Mouse (Mus musculus): Measurements from ENCODE around the gene Cxcl2.

Cxcl2 gene

DNA sequence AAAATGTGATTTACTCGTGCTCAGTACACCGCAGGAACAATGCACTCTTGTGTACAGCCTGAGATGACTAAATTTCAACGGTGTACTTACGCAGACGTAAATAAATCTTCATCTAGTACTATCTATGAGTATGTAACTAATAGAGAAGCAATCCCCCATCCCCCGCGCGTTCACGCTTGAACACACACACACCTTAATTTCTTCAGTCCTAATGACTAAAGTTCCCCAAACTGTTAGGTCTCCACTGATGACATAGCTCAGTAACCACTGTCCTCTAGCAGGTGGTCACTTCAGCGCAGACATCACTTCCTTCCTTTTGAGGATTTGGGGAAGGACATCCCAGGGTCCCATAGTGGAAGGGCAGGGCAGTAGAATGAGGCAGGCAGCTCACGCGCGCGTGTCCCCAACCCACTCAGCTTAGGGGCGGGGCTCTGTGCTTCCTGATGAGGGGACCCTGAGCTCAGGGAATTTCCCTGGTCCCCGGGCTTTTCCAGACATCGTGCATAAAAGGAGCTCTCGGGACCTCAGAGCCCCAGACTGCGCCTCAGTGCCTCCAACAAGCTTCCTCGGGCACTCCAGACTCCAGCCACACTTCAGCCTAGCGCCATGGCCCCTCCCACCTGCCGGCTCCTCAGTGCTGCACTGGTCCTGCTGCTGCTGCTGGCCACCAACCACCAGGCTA lies at the start of gene Cxcl2:
TSS of gene Cxcl2 (plus strand) at position 533 of the 682 bp plus-strand sequence.
- DNase-seq: peak in 1 of 2 experiments; percentile 8

DNA sequence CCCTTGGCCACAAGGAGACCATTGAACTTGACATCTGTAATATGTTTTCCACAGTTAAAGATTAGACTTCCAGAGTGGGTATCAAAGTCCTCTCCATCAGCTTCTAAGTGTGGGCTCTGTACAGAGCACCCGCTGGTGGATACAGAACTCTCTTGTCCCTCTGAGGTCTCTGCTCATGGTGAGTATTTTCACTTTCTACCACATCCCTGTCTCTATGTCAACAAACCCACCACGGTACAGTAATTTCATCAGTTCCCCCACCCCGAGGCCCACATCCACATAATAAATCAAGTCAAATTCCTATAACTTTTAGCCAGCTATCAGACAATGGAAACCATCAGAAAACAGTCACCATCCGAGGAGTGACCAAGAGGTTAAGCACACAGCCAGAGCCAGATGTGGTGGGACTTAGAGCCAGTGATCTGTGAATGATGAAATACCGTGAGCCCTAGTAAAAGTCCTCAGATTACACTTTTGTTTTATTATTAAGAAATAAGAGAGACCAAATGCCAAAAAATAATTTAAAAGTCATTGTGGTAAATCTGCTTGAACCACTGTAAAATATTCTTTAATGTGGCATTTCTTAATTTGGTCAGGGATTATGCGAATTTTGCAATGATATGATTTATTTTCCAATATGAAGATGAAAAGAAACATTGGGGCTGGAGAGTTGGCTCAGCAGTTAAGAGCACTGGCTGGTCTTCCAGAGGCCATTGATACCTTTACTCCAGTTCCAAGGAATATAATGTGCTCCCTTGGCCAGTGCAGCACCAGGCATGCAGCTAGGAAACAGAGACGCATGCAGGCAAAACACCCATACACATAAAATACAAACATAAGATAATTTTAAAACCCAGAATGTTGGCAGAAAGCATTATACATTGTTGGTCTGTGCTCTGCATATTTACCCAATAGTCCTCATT lies 48.1 kb upstream of the Cxcl2 start:
- no peak for DNase-seq

DNA sequence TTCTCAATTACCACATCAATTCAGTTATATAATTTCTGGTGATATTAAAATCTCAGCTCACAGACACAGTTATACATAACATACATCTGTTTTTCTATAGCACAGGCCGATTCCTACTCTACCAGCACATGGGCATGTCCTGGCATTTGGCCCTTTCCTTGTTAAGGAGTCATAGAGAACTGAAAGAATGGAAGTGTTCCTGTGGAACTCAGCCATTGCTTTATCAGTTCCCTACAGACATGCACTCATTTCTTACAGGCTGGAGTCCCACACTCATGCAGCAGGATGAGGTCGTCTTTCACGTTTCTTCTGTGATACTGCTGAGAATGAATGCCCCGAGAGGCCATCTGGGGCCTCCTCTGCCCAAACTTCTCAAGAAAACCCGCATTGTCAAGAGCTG lies 46.2 kb upstream of the Cxcl2 start:
- no peak for DNase-seq

DNA sequence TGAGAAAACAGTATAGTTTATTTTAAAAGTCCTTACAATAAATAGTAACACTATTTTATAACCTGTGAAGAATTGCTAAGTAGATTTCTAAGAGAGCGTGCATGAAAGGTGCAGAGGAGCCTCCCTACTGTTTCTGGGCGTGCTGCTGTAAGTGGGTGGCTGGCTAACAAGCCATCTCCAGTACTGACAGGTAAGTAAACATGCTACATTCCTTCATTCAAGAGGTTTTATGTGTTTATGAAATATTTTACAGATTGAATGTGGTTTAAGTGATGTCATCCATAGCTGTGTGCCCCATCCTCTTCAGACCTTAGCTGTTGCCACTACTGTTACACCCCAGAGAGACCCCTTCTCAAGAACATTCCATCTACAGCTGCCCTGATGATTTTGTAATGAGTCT lies 45.2 kb upstream of the Cxcl2 start:
- DNase-seq: no peak

DNA sequence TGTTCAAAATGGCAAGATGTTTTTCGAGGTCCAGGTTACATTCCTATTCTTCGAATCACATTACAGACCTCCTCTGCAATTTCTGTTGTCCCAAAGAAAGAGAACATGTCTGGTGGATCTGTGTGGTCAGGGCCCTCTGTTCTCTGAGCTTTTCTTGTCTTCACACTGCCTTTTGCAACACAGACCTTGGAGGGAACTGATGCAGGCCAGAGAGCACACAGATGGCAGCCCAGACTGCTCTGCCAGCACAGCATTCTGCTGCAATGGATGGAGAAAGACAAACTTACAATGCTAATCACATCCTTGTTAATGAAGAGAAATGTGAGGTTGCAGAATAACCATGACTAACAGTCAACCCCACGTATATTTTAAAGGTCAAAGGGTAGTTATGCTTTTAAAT lies 44.6 kb upstream of the Cxcl2 start:
- no peak for DNase-seq

DNA sequence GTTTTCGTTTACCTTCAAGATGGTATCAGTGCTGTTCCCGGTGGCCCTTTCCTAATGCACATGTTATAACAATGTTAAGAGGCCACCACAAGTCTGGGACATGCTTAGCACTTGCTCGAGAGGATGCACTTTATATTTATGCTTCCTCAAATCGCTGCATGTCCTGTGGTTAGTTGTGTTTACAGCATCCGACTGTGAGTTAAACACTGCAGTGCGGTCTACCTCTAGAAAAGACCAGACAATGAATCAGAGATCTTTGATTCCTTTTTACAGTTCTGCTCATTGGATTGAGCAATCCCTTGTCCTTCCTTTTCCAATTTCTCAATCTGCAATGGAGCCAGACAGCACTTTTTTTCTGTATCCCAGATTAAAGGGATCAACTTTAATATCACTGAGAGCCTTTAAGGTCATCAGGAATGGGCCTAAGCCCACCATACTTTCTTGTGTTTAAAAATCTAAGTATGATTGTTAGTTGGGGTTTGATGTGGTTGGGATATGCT lies 41.7 kb upstream of the Cxcl2 start:
- DNase-seq: no peak

DNA sequence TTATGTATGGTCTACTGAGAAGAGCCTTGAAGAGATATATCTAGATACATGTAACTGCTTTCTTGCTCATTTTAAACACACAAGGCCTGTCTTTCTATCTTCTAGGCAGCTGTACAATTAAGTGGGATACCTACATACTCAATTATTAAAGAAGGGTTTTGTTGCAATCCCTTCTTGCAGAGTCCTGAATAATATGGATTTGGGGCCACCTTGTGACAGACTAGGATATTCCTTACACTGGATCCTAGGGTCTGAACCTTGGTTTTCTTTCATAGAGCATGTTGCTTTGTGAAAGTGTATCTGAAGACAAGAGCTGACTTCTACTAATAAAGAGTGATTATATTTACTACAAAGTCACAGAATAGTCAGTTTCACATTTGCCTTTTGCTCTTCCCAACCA lies 36.9 kb upstream of the Cxcl2 start:
- DNase-seq: no peak

DNA sequence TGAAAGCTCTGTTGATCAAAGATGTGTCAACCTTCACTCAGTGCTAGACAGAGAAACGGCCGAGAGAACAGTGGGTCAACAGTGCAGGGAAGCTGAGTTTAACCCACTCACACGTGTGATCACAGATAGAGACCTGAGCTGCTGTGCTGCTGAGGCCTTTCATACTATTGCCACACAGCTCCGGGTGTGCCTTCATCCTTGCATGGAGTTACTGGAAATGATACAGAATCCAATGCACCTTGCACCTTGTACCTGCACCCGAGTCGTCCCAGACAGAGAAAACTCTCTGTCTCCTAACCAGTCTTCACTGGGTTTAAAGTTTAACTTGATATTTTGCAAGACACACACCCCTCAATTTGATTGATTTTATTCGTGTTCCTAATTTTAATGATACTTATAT lies 31.3 kb upstream of the Cxcl2 start:
- peak; percentile 50 to 79 for DNase-seq

DNA sequence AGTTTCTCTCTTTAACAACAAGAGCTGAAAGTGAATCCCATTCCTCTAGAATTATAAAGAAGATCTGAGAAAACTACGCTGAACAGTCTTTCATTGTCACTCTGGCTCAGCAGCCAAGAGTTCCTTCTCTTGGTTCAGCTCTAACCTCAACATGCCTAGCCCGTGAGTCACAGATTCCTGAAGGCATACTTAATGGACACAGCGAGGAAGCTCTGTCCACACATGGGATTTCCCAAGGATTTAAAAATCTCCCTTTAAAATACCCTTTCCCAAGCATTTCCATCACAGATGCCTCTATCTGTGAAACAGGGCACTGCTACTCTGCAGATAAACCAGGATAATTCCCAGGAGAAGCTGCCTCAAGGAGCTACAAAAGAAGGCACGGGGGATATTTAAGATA lies 27.6 kb upstream of the Cxcl2 start:
- peak; percentile 18 to 37 for DNase-seq

DNA sequence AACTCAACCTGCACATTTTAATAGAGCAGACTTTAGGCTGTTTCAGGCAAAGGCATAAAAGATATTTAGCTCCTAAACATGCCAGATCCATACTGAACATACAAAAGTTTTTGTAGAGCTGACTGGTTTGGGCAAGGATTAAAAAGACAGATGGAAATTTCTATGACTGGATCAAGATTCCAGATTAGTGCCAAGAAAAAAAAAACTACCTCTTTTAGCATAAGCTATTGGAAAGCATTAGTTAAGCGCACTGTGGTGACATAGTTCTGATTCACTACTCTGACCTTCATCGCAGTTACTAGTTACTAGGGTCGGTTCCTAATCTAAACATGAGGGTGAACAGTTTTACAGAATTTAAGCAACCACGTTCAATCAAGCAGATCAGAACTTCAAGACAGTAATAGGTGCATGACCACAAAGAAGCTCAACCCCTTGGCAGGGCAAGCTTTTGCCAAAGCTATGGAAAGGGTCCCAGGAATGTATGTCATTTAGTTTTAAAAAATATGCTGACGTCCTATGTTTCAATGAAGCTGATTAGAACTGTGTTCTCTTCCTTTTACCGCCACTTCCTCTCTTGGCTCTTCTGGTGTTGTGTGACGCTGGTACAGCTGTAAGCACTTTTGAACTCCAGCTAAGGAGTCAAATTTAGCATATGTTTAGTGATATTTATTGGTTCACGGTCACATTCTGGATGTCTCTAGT lies 27.0 kb upstream of the Cxcl2 start:
- no peak for DNase-seq

DNA sequence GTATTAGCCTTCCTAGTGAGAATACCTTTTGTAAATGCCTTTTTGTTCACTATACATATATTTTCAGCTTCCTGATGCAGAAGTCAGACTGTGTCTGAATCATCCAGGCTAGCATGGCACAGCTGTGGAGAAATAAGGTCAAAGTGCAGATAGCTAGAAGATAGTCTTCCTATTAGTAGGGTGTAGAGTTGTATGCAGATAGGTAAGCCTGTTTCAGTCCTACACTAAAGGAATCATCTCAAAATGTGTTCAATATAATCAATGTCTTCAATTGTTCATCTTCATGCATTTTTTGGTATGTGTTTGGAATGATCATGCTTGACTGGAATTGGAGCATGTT lies 26.5 kb upstream of the Cxcl2 start:
- DNase-seq: no peak

DNA sequence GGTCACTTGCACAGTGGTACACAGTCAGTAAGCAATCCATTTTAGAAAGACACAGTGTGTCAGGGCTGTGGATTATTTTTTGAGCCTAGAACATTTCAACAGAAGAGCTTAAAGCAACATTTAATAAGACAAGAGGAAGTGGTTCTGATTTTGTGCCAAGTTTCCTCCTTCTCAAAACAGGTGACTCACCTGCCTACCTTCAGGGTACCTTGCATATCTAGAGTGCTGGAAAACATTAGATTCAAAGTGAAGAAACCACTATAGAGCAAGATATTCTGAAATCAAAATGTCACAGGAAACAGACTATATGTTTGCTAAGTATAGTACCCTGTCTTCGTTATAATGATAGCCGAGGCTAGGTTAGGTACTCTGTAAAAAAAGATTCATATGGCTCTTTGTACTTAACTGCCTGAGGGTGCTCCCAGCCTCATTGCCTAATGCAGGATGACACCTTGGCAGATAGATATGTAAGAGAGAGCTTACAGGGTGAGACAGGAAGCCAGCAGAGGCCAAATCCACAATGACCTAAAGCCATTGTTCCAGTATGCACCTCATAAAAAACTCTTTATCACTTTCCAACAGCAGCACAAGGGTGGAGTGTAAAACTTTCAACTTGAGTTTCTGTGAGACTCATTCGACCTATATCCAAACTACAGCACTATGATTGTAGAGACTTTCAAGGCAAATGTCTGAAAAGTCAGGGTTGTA lies 24.2 kb upstream of the Cxcl2 start:
- no peak for DNase-seq

DNA sequence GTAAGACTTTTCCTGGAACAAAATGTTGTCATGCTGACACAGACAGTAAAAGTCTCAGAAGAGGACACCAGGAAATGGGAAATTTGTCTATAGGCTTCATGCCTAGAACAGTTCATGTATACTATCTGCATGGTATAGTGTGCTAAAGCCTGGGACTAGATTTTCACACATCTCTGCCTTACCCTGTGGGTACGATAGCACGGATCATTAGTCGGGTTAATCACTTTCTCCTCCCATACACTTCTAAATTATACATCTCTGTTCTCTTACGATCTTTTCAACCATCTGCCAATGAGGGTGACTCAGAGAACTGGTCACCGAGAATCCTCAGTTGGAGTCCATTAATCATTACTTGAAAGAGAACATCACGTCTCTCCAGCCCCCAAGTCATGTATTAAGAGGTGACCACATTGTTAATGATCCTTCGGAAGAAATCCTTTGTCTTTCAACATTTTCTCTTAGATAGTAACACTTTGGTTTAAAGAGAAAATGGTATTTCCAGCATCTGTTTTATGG lies 23.3 kb upstream of the Cxcl2 start:
- no peak for DNase-seq

DNA sequence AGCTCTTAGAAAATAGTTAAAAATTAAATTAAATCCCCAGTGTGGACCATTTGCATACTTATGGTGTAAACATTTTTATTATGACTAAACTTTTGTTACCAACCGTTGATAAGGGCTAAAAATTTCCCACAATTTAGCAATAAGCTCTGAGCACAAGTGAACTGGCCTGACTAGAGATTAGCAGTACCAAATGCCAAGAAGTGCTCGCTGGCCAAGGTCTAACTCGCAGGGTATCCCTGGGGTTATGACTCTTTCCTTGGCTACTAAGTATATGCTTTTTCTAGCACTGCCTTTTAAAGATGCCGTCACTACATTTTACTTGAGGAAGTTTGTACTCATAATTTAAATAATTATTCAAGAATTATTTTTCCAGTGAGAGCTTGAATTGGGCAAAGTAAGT lies 22.6 kb upstream of the Cxcl2 start:
- DNase-seq: peak in 1 of 2 experiments; percentile 39

DNA sequence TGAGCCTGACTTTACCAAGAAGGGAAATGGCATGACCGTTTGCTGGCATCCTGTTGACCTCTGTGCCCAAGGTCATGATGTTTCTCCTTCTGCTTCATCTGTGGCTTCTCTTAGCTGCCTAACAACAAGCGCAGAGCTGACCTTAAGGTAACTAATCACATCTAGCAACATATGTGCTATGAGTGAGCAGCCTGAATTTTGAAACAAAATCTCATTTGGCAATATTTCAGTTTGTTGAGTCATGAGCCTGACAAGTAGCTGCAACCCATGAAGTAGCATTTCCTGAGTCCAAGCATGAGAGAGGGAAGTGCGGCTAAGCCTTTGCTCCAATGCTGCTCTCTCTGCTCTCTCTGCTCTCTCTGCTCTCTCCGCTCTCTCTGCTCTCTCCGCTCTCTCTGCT lies 22.0 kb upstream of the Cxcl2 start:
- no peak for DNase-seq

DNA sequence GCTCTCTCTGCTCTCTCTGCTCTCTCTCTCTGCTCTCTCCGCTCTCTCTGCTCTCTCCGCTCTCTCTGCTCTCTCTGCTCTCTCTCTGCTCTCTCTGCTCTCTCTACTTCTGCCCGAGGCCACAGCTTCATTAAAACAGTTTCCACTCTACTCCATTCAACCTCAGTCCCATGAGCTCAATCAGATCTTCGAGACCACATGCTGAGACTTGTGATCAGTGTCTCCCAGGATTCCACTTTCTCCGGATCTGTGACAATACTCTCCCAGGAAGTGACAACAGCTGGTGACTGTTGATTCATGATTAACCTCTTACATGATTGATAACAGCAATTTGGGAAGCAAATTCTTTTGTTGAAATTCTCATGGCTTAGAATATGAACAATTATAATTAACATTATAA lies 21.5 kb upstream of the Cxcl2 start:
- DNase-seq: no peak

DNA sequence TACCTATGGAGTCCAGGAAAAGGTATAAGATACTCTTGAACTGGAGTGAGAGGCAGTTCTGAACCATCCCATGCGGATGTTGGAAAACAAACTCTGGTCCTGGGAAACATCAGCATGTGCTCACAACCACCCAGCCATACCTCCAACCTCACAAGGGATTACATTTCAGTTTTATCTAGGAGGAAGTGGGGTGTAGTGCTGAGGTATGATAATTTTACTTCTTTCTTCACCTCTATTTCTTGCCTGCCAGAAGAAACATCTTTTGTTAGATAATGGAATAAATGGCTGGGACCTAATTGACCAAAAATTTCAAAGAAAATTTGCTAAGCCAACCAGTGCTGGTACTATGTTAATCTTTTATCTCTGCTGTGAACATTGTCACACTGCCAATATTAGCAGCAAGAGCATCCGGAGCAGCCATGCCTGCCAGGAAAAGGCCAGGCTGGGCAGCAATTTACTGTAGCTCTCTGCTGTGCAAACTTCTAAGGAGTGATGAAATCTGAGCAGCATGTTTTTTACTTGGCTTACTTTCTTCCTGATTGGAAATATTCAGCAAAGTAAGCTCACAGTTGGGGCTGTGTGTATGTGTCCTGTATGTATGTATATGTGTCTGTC lies 18.9 kb upstream of the Cxcl2 start:
- peak; percentile 47 to 68 for DNase-seq

DNA sequence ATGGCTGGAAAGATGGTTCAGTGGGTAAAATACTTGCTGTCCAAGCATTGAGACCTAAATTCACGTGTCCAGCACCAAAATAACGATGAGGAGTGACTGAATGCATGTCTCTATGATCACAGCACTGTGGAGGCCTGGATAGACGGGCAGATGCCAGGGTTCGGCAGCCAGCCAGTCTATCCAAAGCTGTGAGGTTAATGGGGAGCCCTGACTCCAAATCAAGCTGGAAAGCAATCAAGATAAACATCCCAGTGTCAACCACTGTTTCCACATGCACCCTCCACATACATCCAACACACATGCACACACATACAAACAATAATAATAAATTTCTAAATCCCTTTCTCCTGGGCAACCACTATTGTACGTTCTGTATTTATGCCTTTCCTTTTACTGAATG lies 15.0 kb upstream of the Cxcl2 start:
- no peak for DNase-seq

DNA sequence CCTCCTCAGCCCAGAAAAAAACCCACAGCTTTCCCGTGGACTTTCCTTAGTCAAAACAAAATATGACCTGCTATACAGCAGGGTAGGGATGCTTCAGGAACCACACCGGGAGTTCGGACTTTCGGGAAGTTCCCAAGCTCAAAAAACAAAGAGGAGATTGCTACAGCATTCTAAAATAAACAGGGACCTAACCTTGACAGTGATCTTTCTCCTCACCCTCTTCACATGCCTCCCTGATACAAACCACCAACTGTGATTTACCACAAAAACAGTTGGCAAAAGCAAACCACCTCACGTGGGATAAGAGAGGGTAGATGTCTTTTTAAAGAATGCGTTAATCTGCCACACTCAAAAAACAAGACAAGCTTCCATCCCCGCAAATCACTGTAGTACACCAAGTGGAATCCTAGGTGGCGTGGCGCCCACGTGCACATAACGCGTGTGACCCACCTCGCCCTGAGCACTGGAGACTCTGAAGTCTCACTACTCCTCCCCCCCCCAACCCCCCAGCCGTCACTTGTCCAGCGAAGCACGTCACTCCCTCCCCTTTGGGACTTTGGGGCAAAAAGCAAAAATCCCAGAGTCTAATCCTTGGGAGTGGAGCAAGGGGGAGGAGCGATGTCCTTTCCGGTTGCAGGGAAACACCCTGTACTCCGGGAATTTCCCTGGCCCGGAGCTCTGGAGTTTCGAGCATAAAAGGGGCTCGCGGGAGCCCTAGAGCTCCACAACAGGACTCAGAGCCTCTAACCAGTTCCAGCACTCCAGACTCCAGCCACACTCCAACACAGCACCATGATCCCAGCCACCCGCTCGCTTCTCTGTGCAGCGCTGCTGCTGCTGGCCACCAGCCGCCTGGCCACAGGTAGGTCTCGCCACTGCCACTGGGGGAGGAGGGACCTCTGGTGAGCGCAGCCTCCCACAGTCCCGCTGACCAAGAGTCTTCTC lies 12.9 kb upstream of the Cxcl2 start, which contains the start of gene Cxcl1:
TSS of gene Cxcl1 (plus strand) at position 723 of the 945 bp plus-strand sequence.
- DNase-seq: peak; percentile 68 to 81

DNA sequence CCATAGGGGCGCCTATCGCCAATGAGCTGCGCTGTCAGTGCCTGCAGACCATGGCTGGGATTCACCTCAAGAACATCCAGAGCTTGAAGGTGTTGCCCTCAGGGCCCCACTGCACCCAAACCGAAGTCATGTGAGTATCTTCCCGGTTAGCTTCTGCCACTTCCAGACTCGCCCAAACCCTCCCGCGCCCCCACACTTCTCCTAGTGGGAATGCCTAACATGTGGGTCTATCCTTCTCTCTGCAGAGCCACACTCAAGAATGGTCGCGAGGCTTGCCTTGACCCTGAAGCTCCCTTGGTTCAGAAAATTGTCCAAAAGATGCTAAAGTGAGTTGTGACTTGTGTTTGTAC lies 12.2 kb upstream of the Cxcl2 start:
- DNase-seq: no peak

DNA sequence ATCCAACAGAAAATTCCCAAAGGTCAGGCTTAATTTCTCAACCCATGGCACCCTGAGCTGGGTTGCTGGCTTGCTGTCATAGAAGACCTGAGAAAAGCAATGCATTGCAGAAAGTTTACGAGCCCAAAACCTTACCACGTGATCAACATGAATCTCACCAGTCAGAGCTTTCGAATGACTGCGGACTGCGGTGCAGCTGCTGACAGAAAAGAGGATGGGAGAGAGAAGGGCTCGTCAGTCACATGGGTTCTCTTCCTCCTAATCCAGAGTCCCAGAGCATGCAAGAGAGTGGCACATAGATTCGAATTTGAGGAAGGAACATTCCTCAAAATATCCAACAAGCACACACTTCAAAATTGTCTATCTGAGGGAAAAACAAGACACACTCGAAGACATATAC lies 9.4 kb upstream of the Cxcl2 start:
- DNase-seq: no peak

Data from kidney, postnatal 25 days (tissue).